Mouse (Mus musculus): Measurements from ENCODE around the gene Rnf40.

Rnf40 gene

DNA sequence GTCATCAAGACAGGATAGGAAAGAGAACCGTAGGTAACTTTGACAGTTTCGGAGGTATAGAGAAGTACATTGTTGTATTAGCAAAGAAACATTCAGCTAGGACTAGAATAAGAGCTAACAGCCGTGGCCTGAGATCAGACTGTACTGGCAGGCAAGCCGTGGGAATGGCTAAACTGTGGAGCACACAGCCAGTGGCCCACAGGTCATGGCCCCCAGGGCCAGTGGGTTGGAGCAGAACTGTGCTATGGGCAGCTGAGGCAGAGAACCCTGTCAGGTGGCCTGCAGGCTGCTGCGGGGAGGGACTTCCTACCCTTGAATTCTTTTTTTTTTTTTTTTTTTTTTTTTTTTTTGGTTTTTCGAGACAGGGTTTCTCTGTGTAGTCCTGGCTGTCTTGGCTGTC lies 60.6 kb downstream of the Rnf40 start:
- ATAC-seq (ENCODE audit: low TSS enrichment): no peak

- no peak for ATAC-seq (ENCODE audit: low TSS enrichment)
These were observed 63.1 kb downstream of the Rnf40 start for GRCm38 (mm10) chr7:127651624-127652023.

DNA sequence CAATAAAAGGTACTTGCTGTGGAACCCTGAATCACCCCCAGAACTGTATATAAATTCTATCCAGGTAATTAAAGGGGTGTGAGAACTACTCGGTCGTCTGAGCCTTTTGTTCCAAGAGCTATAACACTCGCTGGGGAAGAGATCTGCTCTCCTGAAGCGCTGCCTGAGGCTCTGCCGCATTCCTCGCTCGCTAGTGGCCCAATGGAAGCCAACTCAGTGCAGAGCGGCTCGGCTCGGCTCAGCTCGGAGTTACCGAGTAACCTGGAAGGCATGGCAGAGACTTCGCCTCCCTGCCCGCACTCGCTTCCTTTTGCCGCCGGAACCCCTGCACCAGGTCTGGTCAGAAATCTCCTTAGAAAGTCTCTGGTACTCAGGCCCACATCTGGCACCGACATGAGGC lies 63.5 kb downstream of the Rnf40 start:
- no peak for ATAC-seq (ENCODE audit: low TSS enrichment)

DNA sequence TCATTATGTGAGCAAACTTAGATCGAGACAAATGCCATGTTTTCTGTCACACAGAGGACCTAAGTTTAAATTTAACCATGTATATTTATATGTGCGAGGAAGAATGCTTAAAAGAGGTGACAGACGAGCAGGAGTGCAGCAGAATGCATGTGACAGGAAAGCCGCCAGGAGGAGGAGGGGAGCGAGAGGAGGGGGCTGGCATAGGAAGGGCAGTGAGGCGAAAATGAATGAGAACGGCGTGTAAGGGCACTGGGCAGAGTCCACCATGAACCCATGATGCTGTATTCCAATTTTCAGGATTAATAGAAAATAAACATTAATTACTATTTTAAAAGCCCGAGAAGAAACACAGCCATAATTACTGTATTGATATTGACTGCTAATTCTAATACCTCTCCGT lies 65.8 kb downstream of the Rnf40 start:
- ATAC-seq (ENCODE audit: low TSS enrichment): no peak
